Mouse (Mus musculus) ES-CJ7 (cell line): ENCODE data around the gene Ier5l.

Experiments
- DNase-seq: peaks from one replicate; pipeline ENCODE4 v3.0.0; 2011; ENCODE audit warnings: low read depth, low spot score

The Ier5l gene

DNA sequence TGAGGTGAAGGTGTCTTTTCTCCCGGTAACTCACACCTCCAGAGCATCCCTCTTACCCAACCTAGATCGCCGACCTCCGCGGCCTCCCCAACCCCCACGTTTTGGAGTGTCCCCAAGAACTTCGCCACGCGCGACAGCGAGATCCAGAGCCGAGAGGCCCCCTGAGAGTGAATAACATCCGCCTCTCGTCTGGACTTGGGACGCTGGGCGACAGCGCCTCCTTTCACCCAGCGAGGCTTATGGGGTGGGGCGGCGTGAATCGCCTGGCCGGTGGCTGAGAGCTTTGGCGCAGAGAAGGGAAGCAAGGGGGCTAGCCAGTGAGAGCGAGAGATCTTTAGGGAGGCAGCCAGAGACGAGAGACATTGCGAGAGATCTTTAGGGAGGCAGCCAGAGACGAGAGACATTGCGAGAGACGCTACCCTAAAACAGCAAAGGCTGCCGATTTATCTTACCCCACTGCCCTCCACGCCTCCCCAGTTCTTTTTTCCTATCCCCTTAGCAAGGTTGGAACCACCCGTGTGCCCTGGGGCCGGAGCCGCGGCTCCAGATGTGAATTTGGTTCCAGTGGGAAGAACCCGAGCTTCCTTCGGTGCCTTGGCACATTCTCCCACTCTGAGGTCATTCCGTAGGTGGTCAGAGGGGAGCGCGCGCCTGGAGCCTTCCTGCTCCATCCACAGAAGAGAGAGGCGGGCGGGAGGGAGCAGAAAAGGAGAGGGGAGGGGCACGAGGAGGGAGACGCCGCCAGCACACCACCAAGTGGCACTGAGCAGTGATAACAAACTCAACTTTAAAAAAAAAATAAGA is 3.7 kb downstream of the Ier5l start:
- DNase-seq, result peak; percentile 72

DNA sequence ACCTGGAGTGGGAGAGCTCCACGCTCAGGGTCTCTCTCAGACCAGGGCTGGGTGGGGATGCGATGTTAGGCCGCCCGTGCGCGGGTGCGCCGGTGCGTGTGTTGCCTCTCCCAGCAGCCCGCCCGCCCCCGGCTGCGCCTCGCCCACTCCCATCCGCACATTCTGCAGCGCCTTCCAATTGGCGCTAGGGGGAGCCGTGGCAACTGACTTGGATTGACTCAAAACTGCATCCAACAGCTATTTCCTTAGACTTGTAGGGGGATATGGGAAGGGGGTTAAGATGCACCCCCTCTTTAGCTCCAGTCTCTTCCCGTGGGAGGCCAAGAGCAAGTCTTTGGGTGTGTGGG is 4.2 kb downstream of the Ier5l start:
- peak; percentile 85 for DNase-seq

- no peak for DNase-seq
These were observed 5.0 kb downstream of the Ier5l start for GRCm38 (mm10) chr2:30469009-30469408.

DNA sequence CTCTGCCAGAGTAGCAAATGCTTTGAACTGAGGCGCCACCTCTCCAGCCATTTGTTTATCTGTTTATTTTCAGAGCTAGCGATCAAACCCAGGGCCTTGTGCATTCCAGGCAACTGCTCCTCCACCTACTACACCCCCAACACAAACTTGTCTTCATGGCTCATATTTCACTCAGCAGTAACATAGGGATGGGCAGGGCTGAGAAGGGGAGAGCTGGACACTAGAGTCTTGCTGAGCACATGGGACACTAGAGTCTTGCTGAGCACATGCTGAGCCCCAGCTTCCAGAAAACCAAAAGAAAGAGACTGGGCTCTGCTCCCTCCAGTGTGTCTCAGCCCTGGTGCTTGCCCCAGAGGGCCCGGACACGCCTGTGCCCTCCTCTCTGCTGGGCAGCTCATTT is 7.2 kb downstream of the Ier5l start:
- DNase-seq, result no peak

GRCm38 (mm10) chr2:30464411-30464810 is 9.6 kb downstream of the Ier5l start:
- DNase-seq, result no peak

GRCm38 (mm10) chr2:30463904-30464330 is 10.1 kb downstream of the Ier5l start:
- peak; percentile 55 for DNase-seq

DNA sequence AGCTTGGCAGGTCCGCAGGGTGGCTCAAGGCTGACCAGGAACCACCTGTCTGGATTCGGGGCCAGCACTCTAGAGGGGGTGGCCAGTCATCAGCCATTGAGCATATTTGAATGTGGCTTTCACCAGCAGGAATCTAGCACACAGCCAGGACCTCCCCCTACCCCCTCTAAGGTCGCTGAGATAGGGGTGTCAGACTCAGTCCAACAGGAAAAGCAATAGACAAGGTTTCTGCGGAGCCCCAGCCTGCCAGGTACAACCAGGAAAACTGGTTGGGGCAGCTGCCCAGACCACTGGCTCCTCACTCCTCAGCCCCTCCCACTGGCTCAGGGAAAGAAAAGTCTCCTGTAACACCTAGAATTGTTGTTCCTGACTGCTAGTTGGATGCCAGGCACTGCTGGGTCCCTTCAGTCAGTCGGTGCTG is 10.7 kb downstream of the Ier5l start:
- no peak for DNase-seq

DNA sequence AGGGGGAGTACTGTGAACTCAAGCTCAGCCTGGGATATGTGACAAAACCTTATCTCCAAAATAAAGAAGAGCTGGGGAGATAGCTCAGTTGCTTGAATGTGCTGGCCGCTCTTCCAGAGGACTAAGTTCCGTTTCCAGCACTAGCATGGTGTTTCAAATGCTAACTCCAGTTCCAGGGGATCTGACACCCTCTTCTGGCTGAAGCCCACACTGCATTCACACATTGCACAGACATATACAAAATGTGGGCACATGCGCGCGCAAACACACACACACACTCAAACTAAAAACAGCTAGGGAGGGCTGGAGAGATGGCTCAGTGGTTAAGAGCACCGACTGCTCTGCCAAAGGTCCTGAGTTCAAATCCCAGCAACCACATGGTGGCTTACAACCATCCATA is 14.8 kb downstream of the Ier5l start:
- peak; percentile 80 for DNase-seq

GRCm38 (mm10) chr2:30458349-30458748 is 15.7 kb downstream of the Ier5l start:
- no peak for DNase-seq

- no peak for DNase-seq
These were observed 17.7 kb downstream of the Ier5l start for GRCm38 (mm10) chr2:30456104-30456980.

GRCm38 (mm10) chr2:30454587-30454986 is 19.4 kb downstream of the Ier5l start:
- no peak for DNase-seq

GRCm38 (mm10) chr2:30453570-30453969 is 20.4 kb downstream of the Ier5l start:
- DNase-seq, result no peak

GRCm38 (mm10) chr2:30451525-30451924 is 22.5 kb downstream of the Ier5l start:
- no peak for DNase-seq

- peak; percentile 64 for DNase-seq
These were observed 23.5 kb downstream of the Ier5l start for GRCm38 (mm10) chr2:30450530-30450929.

DNA sequence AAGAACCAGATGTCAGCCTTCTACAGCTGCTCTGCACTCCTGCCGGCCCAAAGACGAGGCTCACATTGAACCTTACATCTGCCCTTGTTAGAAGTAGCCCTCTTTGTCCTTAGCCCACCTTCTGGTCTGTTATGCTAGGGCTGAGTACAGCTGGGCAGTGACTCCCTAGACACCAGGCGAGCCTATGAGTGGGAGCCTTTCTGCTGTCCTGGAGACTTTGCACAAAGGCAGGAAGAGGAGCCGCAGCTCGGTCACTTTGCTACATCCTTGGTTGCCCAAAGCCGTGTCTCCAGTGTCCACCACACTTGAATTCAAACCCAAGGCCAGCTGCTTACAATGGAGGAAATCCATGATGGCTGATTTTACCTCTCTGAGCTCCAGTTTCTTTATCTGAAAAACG is 25.6 kb downstream of the Ier5l start:
- DNase-seq, result no peak

GRCm38 (mm10) chr2:30446891-30447826 is 26.9 kb downstream of the Ier5l start:
- DNase-seq, result no peak

DNA sequence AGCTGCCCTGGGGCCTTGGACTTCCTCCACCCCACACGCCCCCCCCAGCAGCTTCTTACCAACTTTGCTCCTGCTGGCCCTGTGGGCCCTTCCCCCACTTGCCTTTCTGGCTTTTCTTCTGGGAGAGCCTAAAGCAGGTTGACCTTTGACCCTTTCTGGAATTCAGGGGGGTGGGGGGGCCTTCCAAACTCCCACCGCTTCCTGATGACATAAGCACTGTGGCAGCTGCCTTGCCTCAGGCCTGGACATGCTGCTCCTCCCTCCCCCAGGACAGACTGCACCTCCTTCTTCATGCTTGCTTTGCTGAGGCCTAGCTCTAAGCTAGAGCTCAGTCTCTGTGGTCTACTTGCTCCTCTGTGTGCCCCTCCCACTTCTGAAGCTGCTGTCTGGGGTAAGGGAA is 28.7 kb downstream of the Ier5l start:
- peak; percentile 89 for DNase-seq

DNA sequence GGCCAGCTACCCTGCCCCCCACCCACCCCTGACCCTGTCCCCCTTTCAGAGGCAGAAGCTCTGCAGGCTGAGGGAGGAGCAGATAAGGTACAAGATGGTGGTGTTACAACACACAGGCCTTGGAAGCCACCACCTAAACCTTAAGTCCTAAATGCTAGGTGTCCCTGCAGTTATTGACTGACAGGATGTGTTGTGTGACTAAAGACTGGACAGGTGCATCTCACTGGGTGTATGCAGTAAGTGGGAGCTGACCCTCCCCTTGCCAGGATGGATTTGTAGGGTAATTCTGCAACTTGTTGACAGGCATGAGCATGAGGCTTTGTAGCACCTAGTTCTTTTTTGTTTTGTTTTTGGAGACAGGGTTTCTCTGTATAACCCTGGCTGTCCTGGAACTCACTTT is 29.6 kb downstream of the Ier5l start:
- DNase-seq, result no peak

- no peak for DNase-seq
These were observed 30.0 kb downstream of the Ier5l start for GRCm38 (mm10) chr2:30444006-30444405.

DNA sequence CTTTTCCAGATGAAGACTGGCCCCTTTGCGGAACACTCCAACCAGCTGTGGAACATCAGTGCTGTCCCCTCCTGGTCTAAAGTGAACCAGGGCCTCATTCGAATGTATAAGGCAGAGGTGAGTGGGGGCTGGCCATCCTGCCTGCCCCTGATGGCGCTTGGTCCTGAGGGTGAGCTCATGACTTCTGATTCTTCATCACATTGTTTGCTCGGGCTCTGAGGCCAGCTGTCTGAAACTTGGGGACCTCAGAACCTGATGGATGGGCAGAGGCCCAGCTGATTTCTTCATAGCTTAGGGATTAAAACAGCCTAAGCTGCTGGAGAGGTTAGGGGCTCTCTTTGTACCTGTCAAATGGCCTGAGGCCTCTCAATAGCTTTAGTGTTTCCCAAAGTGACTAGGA is 30.7 kb downstream of the Ier5l start:
- DNase-seq, result no peak

DNA sequence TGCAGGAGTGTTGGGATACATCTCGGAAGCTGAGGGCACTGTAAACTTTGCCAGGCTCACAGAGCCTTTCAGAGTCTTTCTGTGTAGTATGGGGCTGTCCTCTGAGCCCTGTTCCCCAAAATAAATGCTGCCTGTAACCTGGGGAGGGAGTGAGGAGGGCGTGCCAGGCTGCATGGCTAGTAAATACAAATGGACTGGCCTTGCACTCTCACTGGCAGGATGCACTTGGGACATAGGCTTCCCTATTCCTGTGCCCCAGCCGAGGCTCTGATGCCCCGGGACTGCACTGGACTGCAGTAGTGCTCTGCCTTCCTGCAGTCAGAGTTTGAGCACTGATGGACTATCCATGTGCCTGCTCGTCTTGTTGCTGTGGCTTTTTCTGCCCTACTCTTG is 31.5 kb downstream of the Ier5l start:
- DNase-seq, result no peak
